Mouse (Mus musculus): ENCODE measurements at regions not wholly inside any gene's neighbourhood (a gene's known extent, or its start where the extent isn't known, plus 50 kb on each side); places are given as distances from the start of the nearest gene placed in this dataset.

- no peak for ATAC-seq (replicated peaks in 1 of 2; ENCODE audit: insufficient read depth in 1 of 2, low FRiP score in 2 of 2, low TSS enrichment in 1 of 2, low read depth in 1 of 2, poor library complexity in 2 of 2, severe bottlenecking in 2 of 2)
Measured at GRCm38 (mm10) chr9:32972431-32973052, 336.5 kb downstream of the Ets1 start.

- no peak for ATAC-seq (replicated peaks in 1 of 2; ENCODE audit: insufficient read depth in 1 of 2, low FRiP score in 2 of 2, low TSS enrichment in 1 of 2, low read depth in 1 of 2, poor library complexity in 2 of 2, severe bottlenecking in 2 of 2)
Measured at GRCm38 (mm10) chr9:32977732-32978131, 341.7 kb downstream of the Ets1 start.

DNA sequence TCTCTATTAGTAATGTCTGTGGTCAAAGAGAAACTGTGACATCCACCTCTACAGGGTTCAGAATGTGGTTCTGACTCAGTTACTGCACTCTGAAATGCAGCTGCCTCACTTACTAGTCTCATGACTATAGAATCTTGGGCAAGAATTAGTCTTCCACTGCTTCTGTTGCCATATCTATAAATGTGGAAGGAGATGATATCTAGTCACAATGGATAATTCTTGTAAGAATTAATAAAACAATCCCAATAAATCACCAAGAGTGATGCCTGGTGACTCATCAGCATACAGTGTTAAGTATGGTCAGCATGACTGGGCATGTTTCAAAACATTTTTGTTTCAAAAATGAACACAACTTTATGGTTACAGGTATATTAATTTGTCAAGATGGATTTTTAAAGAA is 344.8 kb downstream of the Ets1 start:
- no peak for ATAC-seq (replicated peaks in 1 of 2; ENCODE audit: insufficient read depth in 1 of 2, low FRiP score in 2 of 2, low TSS enrichment in 1 of 2, low read depth in 1 of 2, poor library complexity in 2 of 2, severe bottlenecking in 2 of 2)

- ATAC-seq (replicated peaks in 1 of 2; ENCODE audit: insufficient read depth in 1 of 2, low FRiP score in 2 of 2, low TSS enrichment in 1 of 2, low read depth in 1 of 2, poor library complexity in 2 of 2, severe bottlenecking in 2 of 2) = no peak
Measured at GRCm38 (mm10) chr9:32983182-32983581, 347.2 kb downstream of the Ets1 start.

GRCm38 (mm10) chr9:32986836-32987673 is 351.0 kb downstream of the Ets1 start:
- no peak for ATAC-seq (replicated peaks in 1 of 2; ENCODE audit: insufficient read depth in 1 of 2, low FRiP score in 2 of 2, low TSS enrichment in 1 of 2, low read depth in 1 of 2, poor library complexity in 2 of 2, severe bottlenecking in 2 of 2)

DNA sequence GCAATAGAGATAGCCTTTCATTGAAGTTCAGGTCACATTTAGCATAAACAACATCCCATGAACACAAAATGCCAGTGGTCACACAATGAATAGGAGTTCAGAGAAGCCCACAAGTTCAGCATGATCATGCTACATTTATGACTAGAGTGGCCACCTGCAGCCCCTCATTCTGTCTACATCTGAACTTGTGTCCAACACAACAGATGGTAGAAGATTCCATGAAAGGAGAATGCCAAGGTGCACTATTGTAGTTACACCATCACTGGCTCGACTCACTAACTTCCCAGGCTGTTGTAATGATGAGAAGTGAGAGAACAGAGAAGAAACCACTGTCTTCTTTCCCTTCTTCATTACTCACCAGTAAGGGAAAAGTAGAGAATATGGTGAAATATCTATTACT is 353.0 kb downstream of the Ets1 start:
- ATAC-seq (replicated peaks in 1 of 2; ENCODE audit: insufficient read depth in 1 of 2, low FRiP score in 2 of 2, low TSS enrichment in 1 of 2, low read depth in 1 of 2, poor library complexity in 2 of 2, severe bottlenecking in 2 of 2) = no peak

DNA sequence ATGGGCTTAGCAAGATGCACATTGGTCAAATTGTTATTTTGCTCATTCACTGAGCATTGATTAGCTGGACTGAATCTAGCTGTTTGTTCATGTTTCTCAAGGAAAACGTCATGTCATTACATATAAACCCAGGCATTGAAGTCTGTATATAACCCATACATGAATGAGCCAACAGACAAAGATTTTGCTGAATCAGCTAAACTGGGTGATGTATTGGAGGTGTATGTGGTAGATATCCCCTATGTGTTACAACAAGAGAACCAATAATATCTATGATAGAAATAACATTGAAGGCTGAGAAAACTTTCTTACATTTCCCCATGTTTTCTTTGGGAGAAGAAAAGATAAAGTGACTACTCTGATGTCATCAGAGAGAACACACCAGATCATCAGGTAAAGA is 362.3 kb downstream of the Ets1 start:
- ATAC-seq (replicated peaks in 1 of 2; ENCODE audit: insufficient read depth in 1 of 2, low FRiP score in 2 of 2, low TSS enrichment in 1 of 2, low read depth in 1 of 2, poor library complexity in 2 of 2, severe bottlenecking in 2 of 2) = no peak

- ATAC-seq (replicated peaks in 1 of 2; ENCODE audit: insufficient read depth in 1 of 2, low FRiP score in 2 of 2, low TSS enrichment in 1 of 2, low read depth in 1 of 2, poor library complexity in 2 of 2, severe bottlenecking in 2 of 2) = no peak
Measured at GRCm38 (mm10) chr9:33000691-33001164, 364.7 kb downstream of the Ets1 start.

GRCm38 (mm10) chr9:33001165-33001949 is 365.3 kb downstream of the Ets1 start:
- ATAC-seq (replicated peaks in 1 of 2; ENCODE audit: insufficient read depth in 1 of 2, low FRiP score in 2 of 2, low TSS enrichment in 1 of 2, low read depth in 1 of 2, poor library complexity in 2 of 2, severe bottlenecking in 2 of 2) = no peak

DNA sequence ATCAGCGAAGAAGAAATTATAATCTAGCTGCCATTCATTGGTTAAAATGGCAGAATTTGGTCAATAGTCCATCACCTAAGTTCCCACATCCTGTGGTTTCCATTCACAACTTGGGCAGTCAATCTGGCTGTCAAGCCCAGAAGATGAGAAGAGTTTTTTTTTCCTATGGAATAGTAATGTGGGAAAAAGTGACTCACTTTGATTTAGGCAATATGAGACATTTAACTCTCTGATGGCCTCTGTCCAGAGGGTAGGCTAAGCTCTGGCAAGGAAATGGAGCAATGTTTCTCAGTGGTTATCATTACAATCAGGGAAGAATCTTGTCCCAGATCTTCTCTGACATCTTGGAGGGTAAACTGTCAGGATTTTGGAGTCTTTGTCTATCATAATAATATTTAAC is 367.9 kb downstream of the Ets1 start:
- no peak for ATAC-seq (replicated peaks in 1 of 2; ENCODE audit: insufficient read depth in 1 of 2, low FRiP score in 2 of 2, low TSS enrichment in 1 of 2, low read depth in 1 of 2, poor library complexity in 2 of 2, severe bottlenecking in 2 of 2)

DNA sequence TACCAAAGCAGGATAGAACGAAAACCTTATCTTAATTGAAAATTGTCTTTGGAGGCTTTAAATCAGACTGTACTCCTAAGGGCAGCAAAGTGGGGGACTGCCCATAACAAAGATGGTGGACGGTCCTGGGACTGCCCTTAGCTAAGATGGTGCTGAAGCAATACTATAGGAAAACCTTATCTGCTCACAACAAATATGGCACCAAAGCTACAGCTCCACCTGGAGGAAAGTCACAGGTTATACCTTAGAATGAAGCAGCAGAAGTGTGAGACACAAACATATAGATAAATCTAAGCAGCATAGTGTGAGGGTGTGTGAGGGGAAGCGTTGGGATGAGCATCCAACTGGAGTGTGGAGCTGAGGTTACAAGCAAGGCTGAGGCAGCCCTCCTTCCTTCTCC is 368.5 kb downstream of the Ets1 start:
- ATAC-seq (replicated peaks in 1 of 2; ENCODE audit: insufficient read depth in 1 of 2, low FRiP score in 2 of 2, low TSS enrichment in 1 of 2, low read depth in 1 of 2, poor library complexity in 2 of 2, severe bottlenecking in 2 of 2) = no peak

DNA sequence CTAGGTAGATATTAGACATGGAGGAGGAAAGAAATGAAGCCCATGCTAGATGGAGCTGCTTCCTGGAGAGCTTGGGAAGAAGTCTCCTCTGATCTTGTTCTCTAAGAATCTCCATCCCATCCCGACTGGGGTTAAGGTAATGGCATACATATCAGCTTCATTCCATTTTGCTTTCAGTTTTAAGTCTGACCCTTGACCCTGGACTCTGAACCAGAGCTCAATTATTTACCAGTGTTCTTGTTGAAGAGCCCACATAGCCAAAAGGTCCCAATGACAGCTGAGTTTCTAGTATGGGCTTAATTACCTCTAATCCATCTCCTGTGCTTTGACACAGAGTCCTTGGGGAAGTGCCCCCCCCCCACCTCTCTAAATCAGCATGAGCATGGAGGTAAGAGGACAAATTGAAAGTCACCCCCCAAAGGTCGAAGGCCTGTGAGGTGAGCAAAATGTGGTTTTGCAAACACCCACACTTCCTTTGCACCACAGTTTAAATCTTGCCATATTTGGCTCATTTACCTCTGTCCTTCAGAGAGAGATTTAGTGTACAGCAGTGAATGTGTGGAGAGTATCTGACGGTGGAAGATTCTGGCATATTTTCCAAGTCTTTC is 371.5 kb downstream of the Ets1 start:
- no peak for ATAC-seq (replicated peaks in 1 of 2; ENCODE audit: insufficient read depth in 1 of 2, low FRiP score in 2 of 2, low TSS enrichment in 1 of 2, low read depth in 1 of 2, poor library complexity in 2 of 2, severe bottlenecking in 2 of 2)

- ATAC-seq (replicated peaks in 1 of 2; ENCODE audit: insufficient read depth in 1 of 2, low FRiP score in 2 of 2, low TSS enrichment in 1 of 2, low read depth in 1 of 2, poor library complexity in 2 of 2, severe bottlenecking in 2 of 2) = no peak
Measured at GRCm38 (mm10) chr9:33011241-33011640, 375.2 kb downstream of the Ets1 start.

DNA sequence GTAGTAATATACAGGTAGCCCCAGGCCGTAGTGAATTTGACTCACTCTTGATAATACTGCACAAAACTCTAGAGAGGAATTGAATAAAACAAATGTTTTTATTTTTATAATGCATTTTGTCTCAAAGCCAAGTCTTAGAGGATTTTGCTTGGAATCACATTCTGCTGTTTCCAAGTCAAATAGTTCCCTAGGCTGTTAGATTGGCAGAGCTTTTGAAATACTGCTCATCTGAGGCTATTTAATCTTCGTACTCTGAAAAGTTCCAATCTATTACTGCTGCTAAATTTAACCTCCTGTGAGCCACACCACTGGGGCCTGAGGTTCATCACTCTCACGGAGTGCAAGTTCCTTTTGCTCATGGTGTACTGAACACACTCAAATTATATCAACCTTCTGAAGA is 399.4 kb downstream of the Ets1 start:
- ATAC-seq (replicated peaks in 1 of 2; ENCODE audit: insufficient read depth in 1 of 2, low FRiP score in 2 of 2, low TSS enrichment in 1 of 2, low read depth in 1 of 2, poor library complexity in 2 of 2, severe bottlenecking in 2 of 2) = no peak

DNA sequence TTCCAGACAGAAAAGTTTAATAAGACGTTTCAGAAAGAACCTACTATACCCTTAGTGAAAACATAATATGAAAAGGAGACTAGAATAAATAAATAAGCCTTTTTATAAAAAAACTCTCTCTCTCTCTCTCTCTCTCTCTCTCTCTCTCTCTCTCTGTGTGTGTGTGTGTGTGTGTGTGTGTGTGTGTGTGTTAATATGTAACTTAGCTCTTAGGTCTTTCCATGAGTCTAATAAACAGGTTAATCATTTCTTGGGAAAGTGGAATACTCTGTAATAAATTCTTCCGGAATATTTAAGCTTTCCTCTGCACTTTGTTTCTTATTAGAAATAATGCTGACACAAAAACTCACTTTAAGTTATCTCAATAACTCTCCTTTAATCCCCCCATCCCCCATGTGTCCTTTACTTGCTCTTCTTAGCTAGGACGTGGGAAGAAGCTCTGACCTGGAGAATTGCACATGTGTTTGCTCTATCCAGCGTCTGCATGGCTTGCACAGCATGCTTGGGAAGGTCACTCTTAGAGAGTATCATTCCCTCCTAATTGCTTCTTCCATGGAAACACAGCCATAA is 403.3 kb downstream of the Ets1 start:
- no peak for ATAC-seq (replicated peaks in 1 of 2; ENCODE audit: insufficient read depth in 1 of 2, low FRiP score in 2 of 2, low TSS enrichment in 1 of 2, low read depth in 1 of 2, poor library complexity in 2 of 2, severe bottlenecking in 2 of 2)

DNA sequence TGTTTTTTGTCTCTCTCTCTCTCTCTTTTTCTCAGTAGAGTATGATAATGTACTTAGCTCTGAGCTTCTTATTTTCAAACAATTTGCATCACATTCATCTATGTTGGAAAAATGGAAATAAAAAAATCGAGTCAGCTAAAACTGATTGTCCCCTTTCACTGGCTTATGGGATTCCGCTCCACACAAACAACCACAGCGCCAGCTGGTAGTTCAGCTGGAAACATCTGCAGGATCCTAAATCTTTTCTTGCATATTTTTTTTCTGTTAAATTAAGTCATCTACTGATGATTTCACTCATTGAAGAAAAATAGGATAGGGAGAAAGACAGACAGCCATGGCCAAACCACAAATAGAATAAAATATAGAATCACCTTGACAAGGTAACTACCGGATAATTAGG is 414.8 kb downstream of the Ets1 start:
- no peak for ATAC-seq (replicated peaks in 1 of 2; ENCODE audit: insufficient read depth in 1 of 2, low FRiP score in 2 of 2, low TSS enrichment in 1 of 2, low read depth in 1 of 2, poor library complexity in 2 of 2, severe bottlenecking in 2 of 2)

DNA sequence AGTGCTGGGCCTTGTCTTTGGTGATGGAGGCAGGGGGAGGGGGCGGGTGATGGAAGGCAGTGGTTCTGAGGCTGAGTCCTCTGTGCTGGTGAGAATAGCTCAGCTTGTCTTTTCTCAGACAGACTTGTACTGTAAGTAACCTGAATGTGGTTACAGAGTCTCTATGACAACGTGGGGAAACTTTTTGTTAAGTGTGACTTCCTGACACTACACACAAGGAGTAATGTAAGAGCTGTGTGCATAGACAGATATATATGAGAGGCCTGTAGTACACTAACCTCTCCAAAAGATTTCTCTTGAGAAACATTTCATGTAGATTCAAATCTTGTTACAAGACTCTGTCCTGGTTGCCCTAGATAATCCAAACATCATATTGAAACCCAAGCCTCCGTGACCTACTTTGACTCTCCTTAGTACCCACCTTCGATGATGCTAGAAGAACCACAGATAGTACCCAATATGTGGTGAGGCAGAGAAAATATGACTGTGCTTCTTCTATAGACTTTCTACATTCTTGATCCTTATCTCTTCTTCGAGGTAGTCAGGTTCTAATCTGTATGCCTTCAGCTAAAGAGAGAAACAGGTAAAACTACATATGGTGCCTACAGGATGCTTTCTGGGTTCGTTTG is 424.7 kb downstream of the Ets1 start:
- ATAC-seq (replicated peaks in 1 of 2; ENCODE audit: insufficient read depth in 1 of 2, low FRiP score in 2 of 2, low TSS enrichment in 1 of 2, low read depth in 1 of 2, poor library complexity in 2 of 2, severe bottlenecking in 2 of 2) = no peak
